Mouse (Mus musculus): Measurements from ENCODE around the gene Etfrf1.
A peak's percentile ranks its signal among the peaks of the same experiment; 100 is the strongest.

Etfrf1 gene

GRCm38 (mm10) chr6:145237148-145237547 lies 26.2 kb downstream of the Etfrf1 start:
- H3K27me3 ChIP-seq (ENCODE audit: insufficient read depth, low read length), result no peaks in the 10 kb centered on the region
- H3K4me3 ChIP-seq (replicated peaks; ENCODE audit: low read length), result no peak overlapping the region
- TF ChIP-seq POU5F1 (IDR thresholded peaks at IDR 0.05; ENCODE audit: borderline replicate concordance, low read length) (no peak), NANOG (IDR thresholded peaks at IDR 0.05; ENCODE audit: borderline replicate concordance, low read length) (no peak), CTCF (conservative IDR thresholded peaks at IDR 0.05; ENCODE audit: low read length) (no peak)

GRCm38 (mm10) chr6:145240285-145240684 lies 29.4 kb downstream of the Etfrf1 start:
- TF ChIP-seq CTCF (conservative IDR thresholded peaks at IDR 0.05; ENCODE audit: low read length), result no peak
- TF ChIP-seq NANOG (IDR thresholded peaks at IDR 0.05; ENCODE audit: borderline replicate concordance, low read length), result no peak
- Histone ChIP-seq H3K9me3 (ENCODE audit: low read length) (no peaks in the 10 kb centered on the region), H3K4me3 (replicated peaks; ENCODE audit: low read length) (no peak overlapping the region), H3K27me3 (ENCODE audit: insufficient read depth, low read length) (no peaks in the 10 kb centered on the region), H3K36me3 (ENCODE audit: insufficient read depth, low read length) (peaks cover 51% of the 10 kb centered on the region), H3K4me1 (replicated peaks; ENCODE audit: low read depth, low read length) (0 out of 2 replicates have a peak, but pooled peaks cover 4% of the 10 kb centered on the region)

More at GRCm38 (mm10) chr6:145237148-145237547, 26.2 kb downstream of the Etfrf1 start:
- no peaks in the 10 kb centered on the region for H3K9me3 ChIP-seq (ENCODE audit: low read length)
- H3K36me3 ChIP-seq (ENCODE audit: insufficient read depth, low read length), result peaks cover 42% of the 10 kb centered on the region
- no peaks in the 10 kb centered on the region for H3K4me1 ChIP-seq (replicated peaks; ENCODE audit: low read depth, low read length)

- Histone ChIP-seq H3K36me3 (ENCODE audit: insufficient read depth, low read length) (peaks cover 58% of the 10 kb centered on the region), H3K4me1 (replicated peaks; ENCODE audit: low read depth, low read length) (peaks cover 11% of the 10 kb centered on the region), H3K27me3 (ENCODE audit: insufficient read depth, low read length) (no peaks in the 10 kb centered on the region), H3K4me3 (replicated peaks; ENCODE audit: low read length) (no peak overlapping the region), H3K9me3 (ENCODE audit: low read length) (no peaks in the 10 kb centered on the region)
- no peak for TF ChIP-seq POU5F1 (IDR thresholded peaks at IDR 0.05; ENCODE audit: borderline replicate concordance, low read length)
- peak; percentile 59 for TF ChIP-seq CTCF (conservative IDR thresholded peaks at IDR 0.05; ENCODE audit: low read length)
- no peak for TF ChIP-seq NANOG (IDR thresholded peaks at IDR 0.05; ENCODE audit: borderline replicate concordance, low read length)
Observed at GRCm38 (mm10) chr6:145242521-145242920, 31.6 kb downstream of the Etfrf1 start.

GRCm38 (mm10) chr6:145246841-145247240 lies 35.9 kb downstream of the Etfrf1 start:
- H3K9me3 ChIP-seq (ENCODE audit: low read length), result no peaks in the 10 kb centered on the region
- H3K4me1 ChIP-seq (replicated peaks; ENCODE audit: low read depth, low read length), result peaks cover 32% of the 10 kb centered on the region
- no peak for TF ChIP-seq NANOG (IDR thresholded peaks at IDR 0.05; ENCODE audit: borderline replicate concordance, low read length)
- TF ChIP-seq POU5F1 (IDR thresholded peaks at IDR 0.05; ENCODE audit: borderline replicate concordance, low read length), result no peak
- no peak for TF ChIP-seq CTCF (conservative IDR thresholded peaks at IDR 0.05; ENCODE audit: low read length)
- H3K4me3 ChIP-seq (replicated peaks; ENCODE audit: low read length), result no peak overlapping the region
- peaks cover 29% of the 10 kb centered on the region for H3K36me3 ChIP-seq (ENCODE audit: insufficient read depth, low read length)
- H3K27me3 ChIP-seq (ENCODE audit: insufficient read depth, low read length), result peaks cover 10% of the 10 kb centered on the region

GRCm38 (mm10) chr6:145247886-145248285 lies 37.0 kb downstream of the Etfrf1 start:
- Histone ChIP-seq H3K4me1 (replicated peaks; ENCODE audit: low read depth, low read length) (peaks cover 30% of the 10 kb centered on the region), H3K4me3 (replicated peaks; ENCODE audit: low read length) (peak overlapping the region; percentile 37; the same call in 1 of the 2 replicates), H3K27me3 (ENCODE audit: insufficient read depth, low read length) (peaks cover 21% of the 10 kb centered on the region), H3K36me3 (ENCODE audit: insufficient read depth, low read length) (peaks cover 29% of the 10 kb centered on the region), H3K9me3 (ENCODE audit: low read length) (no peaks in the 10 kb centered on the region)
- TF ChIP-seq POU5F1 (IDR thresholded peaks at IDR 0.05; ENCODE audit: borderline replicate concordance, low read length) (no peak), CTCF (conservative IDR thresholded peaks at IDR 0.05; ENCODE audit: low read length) (no peak), NANOG (IDR thresholded peaks at IDR 0.05; ENCODE audit: borderline replicate concordance, low read length) (no peak)

GRCm38 (mm10) chr6:145249291-145250184 lies 38.6 kb downstream of the Etfrf1 start:
- TF ChIP-seq CTCF (conservative IDR thresholded peaks at IDR 0.05; ENCODE audit: low read length), result no peak
- TF ChIP-seq NANOG (IDR thresholded peaks at IDR 0.05; ENCODE audit: borderline replicate concordance, low read length), result no peak
- TF ChIP-seq POU5F1 (IDR thresholded peaks at IDR 0.05; ENCODE audit: borderline replicate concordance, low read length), result no peak
- Histone ChIP-seq H3K27me3 (ENCODE audit: insufficient read depth, low read length) (peaks cover 27% of the 10 kb centered on the region), H3K4me1 (replicated peaks; ENCODE audit: low read depth, low read length) (peaks cover 30% of the 10 kb centered on the region), H3K4me3 (replicated peaks; ENCODE audit: low read length) (peak overlapping the region; percentile 93), H3K36me3 (ENCODE audit: insufficient read depth, low read length) (peaks cover 19% of the 10 kb centered on the region), H3K9me3 (ENCODE audit: low read length) (no peaks in the 10 kb centered on the region)

GRCm38 (mm10) chr6:145250185-145250791 lies 39.4 kb downstream of the Etfrf1 start, which contains the start of gene Kras:
Gene Kras, minus strand, starts transcription at chr6:145250239.
- TF ChIP-seq POU5F1 (IDR thresholded peaks at IDR 0.05; ENCODE audit: borderline replicate concordance, low read length), result no peak
- TF ChIP-seq CTCF (conservative IDR thresholded peaks at IDR 0.05; ENCODE audit: low read length), result no peak
- TF ChIP-seq NANOG (IDR thresholded peaks at IDR 0.05; ENCODE audit: borderline replicate concordance, low read length), result no peak
- peaks cover 12% of the 10 kb centered on the region for H3K36me3 ChIP-seq (ENCODE audit: insufficient read depth, low read length)
- peaks cover 27% of the 10 kb centered on the region for H3K27me3 ChIP-seq (ENCODE audit: insufficient read depth, low read length)
- peak within 1 kb of the TSS; percentile 93 for H3K4me3 ChIP-seq (replicated peaks; ENCODE audit: low read length)
- peaks cover 28% of the 10 kb centered on the region for H3K4me1 ChIP-seq (replicated peaks; ENCODE audit: low read depth, low read length)
- no peaks in the 10 kb centered on the region for H3K9me3 ChIP-seq (ENCODE audit: low read length)

GRCm38 (mm10) chr6:145250820-145251219 lies 39.9 kb downstream of the Etfrf1 start:
- H3K36me3 ChIP-seq (ENCODE audit: insufficient read depth, low read length), result peaks cover 9% of the 10 kb centered on the region
- peak overlapping the region; percentile 93 for H3K4me3 ChIP-seq (replicated peaks; ENCODE audit: low read length)
- no peak for TF ChIP-seq NANOG (IDR thresholded peaks at IDR 0.05; ENCODE audit: borderline replicate concordance, low read length)
- no peak for TF ChIP-seq POU5F1 (IDR thresholded peaks at IDR 0.05; ENCODE audit: borderline replicate concordance, low read length)
- no peak for TF ChIP-seq CTCF (conservative IDR thresholded peaks at IDR 0.05; ENCODE audit: low read length)
- H3K27me3 ChIP-seq (ENCODE audit: insufficient read depth, low read length), result peaks cover 27% of the 10 kb centered on the region
- peaks cover 28% of the 10 kb centered on the region for H3K4me1 ChIP-seq (replicated peaks; ENCODE audit: low read depth, low read length)
- H3K9me3 ChIP-seq (ENCODE audit: low read length), result no peaks in the 10 kb centered on the region

All from E14TG2a.4 (cell line).